Mouse (Mus musculus): ENCODE measurements at regions not wholly inside any gene's neighbourhood (a gene's known extent, or its start where the extent isn't known, plus 50 kb on each side); places are given as distances from the start of the nearest gene placed in this dataset.

DNA sequence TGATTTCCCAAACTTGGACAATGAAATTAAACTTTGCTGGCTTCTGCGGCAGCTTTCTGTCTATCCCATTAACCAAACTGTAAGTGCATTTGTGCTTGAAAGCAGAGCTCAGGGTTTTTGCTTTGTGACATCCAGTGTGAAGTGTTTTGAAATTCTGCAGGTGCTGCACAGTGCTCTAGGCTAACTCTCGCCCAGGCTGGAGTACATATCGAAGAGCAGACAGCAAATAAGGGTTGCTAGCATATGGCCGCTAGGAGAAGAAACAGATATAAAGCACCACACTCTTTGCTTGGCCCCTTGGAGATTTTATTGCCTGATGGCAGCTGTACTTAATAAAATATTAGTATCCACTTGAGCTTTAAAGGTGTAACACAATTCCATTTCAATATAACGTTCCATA, 307.5 kb downstream of the Gm10295 start:
- in situ Hi-C loops (cut with MboI, MseI): no loop called here

DNA sequence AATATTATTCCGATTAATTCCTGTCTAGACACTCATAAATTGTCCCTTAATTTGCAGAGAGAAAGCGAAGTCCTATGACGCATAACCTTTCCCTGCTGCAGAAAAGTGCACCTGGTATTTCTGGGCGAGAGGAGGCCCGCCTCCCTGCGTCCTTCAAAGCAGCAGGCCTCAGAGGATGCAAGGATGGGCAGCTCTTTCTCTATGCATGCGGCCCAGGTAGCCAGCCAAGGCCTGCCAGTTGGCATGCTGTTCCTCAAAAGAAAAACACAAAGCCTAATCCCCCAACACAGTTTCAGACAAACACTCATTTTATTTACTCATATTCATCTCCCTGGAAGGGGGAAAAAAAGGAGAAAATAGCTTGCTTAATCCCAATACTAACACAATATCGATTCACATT, 308.2 kb downstream of the Gm10295 start:
- in situ Hi-C loops (cut with MboI, MseI): no loop called here

DNA sequence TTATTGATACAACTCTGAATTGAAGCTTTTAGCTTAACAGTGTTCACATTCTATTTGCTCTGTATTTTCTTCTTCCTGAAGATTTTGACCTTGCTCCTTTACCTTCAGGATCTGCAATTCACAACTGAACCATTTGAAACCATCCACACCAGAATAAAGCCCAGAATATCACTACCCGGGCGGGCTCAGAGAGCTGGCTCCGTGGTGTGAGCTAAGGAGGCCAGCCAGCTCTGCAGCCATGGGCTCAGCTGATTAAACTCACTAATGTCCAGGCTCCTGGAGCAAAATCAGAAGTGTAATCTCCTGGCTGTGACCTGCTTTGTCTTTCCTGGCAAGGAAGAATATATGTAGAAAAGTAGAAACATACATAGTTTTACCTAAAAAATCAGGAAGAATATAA, 309.9 kb downstream of the Gm10295 start:
- in situ Hi-C loops (cut with MboI, MseI): no loop called here

DNA sequence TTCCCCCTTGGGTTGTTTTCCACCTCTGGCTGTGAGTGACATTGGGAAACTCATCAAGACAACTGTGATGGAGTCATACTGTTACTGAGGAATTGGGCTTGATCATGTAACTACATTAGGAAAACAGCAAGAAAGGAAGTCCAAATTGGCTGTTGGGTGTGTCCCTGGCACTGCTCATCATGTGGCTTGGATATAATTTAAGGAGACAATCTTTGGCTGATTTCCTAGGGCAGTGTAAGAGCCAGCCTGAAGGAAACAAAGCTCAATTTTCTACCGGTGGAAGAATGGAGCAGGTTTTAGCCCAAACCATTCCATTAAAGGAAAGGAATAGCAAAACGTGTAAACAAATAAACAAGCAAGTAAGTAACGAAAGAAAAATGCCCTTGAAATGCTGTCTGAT, 310.4 kb downstream of the Gm10295 start:
- in situ Hi-C loops (cut with MboI, MseI): no loop called here

DNA sequence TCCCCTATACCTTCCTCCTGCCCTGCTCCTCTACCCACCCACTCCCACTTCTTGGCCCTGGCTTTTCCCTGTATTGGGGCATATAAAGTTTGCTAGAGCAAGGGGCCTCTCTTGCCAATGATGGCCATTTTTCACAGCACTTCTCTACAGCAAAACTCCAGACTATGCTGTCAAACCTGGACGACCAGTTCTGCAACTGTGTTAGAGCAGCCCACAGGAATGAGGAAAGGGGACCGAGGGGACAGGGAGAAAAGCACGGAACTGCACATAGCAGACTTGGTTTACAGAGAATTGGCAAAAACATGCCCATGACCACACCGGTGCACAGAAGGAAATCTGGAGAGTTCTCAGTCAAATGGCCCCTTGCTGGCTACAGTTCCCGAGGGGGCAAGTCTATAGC, 312.7 kb downstream of the Gm10295 start:
- in situ Hi-C loops (cut with MboI, MseI): no loop called here

DNA sequence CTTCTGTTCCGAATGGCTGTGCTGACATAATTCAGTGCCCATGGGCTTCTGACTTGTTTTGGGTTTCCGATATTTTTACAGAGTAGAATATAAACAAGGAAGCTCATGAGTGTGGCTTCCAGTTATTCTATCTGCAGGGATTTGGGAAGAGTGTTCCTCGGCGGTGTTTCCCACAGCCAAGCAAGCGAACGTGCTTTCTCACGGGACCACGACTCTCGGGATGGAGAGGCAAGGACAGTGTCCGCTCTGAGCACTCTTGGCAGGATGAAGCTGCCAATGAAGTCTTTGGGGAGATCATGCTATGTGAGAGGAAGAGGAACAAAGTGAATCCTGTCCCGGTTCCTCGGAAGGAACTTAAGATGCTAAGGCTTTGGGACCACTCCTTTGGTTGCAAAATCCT, 318.2 kb downstream of the Gm10295 start:
- in situ Hi-C loops (cut with MboI, MseI): no loop called here

DNA sequence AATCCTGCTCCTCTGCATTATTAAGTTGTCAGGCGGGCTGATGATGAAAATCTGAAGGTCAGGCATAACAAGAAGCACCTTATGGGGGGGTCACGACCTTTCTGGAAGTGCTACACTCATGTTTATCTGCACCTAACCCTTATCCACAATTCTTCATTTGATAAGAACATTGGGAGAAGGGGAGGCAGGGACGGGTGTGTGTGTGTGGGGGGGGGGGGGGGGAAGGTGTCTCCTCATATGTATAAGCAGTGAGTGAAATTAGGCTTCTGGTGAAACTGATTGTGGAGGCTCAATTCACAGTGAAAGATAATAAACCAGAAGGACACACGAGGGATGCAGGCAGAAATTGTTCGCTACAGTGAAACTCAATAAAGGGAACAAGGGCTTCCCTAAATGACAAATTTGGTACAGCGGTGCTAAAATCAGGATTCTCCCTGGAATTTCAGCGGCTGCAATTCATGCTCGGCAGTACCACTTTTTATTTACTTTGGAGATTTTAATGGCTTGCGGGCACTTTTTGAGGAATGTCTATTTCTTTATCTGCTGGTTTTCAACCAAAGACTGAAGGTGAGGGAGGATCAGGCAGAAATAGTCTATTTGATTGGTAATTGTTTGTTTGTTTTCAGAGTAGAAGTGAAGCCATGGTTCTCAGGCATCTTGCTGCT, 327.2 kb downstream of the Gm10295 start:
- in situ Hi-C loops (cut with MboI, MseI): no loop called here

DNA sequence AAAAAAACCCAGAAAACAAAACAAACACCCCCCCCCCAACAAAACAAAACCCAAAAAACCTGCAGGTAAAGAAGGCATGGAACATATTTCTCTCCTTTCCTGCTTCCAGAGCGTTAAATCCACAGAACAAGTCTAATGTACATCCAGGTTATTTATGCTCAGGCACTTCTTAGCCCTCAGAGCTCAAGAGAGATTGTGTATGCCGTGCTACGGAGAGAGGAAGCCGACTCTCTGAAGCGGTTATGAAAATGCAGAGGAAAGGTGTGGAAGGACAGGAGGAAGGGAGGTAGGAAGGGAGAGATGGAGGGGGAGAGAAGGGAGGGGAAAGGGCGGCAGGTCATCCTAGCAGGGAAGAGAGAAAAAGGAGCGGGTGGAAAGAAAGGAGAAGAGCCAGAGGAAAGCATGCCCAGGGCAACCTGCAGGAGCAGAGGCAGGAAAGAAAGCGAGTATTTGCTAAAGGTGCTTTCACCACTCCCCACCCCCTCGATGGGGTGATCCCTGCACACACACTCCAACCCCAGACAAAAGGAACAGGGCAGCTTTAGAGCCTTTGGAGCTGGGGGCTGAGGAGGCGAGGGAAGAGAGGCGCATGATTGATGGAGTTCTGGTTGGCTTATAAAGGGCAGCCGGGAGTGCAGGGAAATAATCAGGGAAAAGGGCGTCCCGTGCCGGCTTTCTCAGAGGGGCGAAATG, 327.9 kb downstream of the Gm10295 start:
- in situ Hi-C loops (cut with MboI, MseI): no loop called here
